Mouse (Mus musculus) cerebellum, postnatal 25 days (tissue): Measurements from ENCODE around the gene S100a5.
A peak's percentile ranks its signal among the peaks of the same experiment; 100 is the strongest.

Experiments
- DNase-seq, 2 experiments: peaks; one replicate each; pipeline ENCODE4 v3.0.0; 2021; ENCODE audit warnings: mixed read lengths in 2 of 2

S100a5 gene

DNA sequence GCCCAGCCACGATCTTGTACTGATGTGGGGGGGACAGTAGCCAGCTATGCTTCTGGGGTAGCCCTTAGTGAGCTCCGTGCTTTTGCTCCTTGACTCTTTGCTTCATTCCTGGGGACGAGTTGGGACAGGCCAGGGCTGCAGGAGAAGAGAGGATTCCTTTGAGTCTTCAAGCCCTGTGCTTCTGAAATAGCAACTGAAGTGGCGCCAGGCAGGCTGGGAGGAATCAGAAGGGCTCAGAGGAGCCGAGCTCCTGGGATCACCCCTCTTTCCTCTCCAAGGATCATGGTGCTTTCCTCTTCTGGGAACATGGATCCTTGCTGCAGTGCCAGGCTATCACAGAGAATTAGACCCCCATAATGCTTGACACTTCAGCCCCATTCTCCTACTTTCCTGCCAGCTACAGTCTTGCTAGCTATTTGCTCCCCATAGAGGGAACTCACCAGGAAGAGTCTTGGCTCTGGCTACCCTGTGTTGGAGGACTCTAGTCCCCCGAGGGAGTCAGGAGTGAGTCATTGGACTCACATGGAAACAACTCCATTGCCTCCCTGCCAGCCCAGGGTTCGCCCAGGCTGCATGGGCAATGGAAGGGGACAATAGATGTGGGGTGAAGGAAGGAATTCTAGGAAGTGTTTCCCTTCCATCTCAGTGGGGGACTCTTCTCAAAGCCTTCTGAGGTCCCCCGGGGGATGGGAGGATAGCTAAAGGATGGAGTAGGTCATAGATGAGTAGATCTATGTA is 7.7 kb upstream of the S100a5 start:
- no peak for DNase-seq

DNA sequence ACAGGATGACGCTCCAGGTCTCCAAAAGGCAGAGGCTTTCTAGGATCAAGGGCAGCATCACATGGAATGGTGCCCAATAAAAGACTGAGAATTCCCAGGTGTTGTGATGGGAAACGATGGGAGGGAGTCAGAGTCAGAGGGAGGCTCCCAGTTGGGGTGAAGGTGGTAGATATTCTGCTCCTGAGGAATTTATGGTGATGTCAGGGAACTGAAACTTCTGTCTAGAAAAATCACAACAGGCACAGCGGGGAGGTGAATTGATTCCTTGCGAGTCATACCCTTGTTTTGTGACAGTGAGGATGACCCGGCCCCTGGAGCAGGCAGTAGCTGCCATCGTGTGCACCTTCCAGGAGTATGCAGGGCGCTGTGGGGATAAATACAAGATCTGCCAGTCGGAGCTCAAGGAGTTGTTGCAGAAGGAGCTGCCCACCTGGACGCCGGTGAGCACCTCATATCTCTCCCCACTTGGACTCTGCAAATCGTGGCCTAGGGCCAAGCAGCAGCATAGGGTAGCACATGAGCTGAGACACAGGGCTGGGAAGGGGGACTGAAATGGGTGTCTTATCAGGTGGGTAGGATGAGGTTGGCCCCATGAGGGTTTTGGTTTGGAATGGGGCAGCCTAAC is 6.7 kb upstream of the S100a5 start, which contains the start of gene Gm42674:
Gene Gm42674 (plus strand): TSS at position 419 of the 625 bp plus-strand sequence.
- DNase-seq, result no peak

DNA sequence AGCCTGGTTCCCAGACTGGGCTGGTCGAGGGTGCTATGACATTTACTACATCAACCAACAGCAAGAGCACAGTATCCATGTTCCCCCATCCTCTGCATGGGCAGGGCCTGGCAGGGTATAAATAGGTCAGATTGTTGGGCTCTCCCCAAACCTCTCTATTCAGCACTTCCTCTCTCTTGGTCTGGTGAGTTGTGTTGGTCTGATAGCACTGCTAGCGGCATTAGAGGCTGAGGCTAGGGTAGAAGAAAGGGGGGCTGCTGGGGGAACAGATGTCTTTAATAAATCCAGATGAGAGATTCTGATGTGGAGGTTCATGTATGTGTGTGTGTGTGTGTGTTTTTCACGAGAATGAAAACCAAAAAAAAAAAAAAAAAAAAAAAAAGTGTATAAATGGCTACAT is 4.7 kb upstream of the S100a5 start, which contains the start of gene S100a4:
Gene S100a4 (plus strand): TSS at position 149 of the 400 bp plus-strand sequence.
- no peak for DNase-seq

DNA sequence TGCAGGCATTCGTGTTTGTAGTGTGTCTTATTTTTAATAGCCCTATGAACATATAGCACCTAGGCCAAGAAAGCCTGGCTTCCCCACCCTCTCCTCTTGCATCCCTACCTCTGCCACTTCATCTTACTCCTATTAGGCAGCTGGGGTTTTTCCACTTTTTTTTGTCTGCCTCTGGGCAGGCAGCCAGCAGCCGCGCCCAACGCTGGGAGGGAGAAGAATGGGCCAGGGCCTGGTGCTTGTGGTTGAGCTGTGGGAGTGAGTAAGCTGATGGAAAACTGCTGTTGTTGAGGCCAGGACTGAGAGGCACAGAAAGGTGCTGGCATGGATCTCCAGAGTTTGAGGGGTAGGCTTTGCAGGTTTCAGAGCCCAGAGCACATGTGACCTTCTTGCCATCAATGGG is 3.9 kb upstream of the S100a5 start:
- DNase-seq, result no peak

DNA sequence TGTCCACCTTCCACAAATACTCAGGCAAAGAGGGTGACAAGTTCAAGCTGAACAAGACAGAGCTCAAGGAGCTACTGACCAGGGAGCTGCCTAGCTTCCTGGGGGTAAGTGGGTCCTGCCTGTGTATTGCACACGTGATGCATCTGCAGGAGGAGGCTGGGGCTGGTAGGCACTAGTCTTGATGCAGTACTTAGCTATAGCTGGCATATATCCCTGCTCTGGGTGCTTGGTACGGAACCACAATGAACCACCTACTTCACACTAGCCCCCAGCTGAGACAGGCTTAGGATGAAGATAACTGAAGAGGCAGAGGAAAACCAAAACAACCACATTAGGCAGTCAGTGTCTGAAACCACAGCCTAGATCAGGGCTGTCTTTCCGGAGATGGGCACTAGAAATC is 3.3 kb upstream of the S100a5 start:
- no peak for DNase-seq

DNA sequence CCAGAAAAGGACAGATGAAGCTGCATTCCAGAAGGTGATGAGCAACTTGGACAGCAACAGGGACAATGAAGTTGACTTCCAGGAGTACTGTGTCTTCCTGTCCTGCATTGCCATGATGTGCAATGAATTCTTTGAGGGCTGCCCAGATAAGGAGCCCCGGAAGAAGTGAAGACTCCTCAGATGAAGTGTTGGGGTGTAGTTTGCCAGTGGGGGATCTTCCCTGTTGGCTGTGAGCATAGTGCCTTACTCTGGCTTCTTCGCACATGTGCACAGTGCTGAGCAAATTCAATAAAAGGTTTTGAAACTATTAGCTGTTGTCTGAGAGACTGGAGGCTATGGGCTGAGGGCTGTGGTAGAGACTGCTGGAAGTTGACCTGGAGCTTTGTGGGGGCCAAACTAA is 2.6 kb upstream of the S100a5 start:
- no peak for DNase-seq

DNA sequence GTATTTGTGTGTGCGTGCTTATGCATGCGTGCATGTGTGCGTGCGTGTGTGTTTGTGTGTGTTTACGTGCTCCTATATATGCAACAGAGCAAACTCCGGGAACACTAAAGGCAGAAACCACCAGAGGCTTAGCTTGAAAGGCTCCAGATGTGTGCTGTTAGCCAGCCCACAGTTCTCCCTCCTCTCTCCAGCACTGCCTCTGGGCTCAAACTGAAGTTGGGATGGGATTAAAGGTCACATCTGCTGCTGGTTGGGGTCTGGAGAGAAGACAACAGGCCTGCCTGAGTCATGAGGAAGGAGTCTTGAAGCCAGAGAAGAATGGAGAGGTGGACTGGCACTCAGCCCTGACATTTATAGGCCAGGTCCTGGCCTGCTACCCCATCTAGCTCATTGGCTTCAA is 2.1 kb upstream of the S100a5 start:
- no peak for DNase-seq

DNA sequence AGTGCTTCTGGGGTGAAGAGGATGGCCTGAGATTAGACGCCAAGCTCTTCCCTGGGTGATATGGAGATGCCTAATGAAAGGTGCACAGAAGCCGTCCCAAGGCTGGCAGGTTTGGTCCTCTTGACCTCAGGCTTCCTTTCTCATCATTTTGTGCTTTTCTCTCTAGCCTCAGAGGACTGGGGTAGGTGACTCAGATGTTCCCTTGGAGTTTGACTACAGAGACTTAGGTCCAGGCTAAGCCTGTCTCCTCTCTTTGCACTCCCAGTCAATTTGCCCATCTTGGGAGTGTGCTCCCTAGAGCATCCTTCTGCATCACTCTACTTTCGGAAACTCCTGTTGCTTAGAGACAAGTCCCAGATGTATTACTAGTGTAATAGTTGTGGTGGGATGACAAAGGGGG is 962 bp upstream of the S100a5 start:
- DNase-seq, result no peak

DNA sequence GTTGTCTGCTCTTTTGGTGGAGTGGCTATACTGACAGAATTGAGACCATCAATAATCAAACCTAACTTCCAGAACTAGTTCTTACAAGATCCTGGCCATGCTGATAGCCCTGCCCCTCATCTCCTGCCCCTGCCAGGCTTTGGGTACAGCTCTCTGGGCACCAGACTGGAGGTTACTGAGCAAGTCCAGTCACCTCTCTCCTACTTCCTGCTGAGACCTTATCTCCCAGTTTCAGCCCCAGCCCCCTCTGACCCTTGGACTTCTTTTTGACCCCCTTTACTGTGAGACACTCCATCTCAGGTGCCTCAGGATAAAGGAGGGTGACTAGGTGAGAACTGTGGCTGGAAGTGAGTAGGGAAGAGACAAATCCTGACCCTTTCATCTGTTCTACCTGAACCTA is 779 bp downstream of the S100a5 start:
- DNase-seq, result no peak

DNA sequence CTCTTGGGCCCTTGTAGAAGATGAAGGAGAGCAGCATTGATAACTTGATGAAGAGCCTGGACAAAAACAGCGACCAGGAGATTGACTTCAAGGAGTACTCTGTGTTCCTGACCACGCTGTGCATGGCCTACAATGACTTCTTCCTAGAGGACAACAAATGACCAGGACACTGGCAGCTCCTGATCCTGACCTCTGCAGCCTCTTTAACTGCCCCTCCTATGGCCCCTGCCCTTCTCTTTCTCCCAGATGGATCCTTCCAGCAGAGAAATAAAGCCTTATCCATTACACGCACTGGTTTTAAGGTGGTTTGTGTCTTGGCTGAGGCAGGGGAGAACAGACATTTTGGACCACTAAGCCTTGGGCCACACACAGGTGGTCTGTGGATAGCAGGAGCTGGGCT is 3.2 kb downstream of the S100a5 start:
- no peak for DNase-seq

DNA sequence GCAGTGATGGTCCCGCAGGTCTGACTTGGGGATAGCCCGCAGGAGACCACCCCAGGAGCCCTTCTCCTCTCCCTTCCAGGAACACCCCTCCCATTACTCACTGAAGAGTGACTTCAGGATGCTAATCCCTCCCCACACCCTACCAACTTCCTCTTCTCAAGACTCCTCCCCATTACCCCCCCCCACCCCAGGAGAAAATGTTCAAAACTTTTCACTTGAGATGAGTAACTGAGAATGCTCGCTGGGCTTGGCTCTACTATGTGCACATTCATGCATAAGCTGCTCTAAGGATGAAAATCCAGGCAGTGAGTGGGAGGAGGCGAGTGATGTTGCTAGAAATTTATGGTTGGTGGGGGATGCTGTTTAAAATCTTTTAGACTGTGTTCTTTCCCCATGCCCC is 3.7 kb downstream of the S100a5 start:
- DNase-seq, result no peak

DNA sequence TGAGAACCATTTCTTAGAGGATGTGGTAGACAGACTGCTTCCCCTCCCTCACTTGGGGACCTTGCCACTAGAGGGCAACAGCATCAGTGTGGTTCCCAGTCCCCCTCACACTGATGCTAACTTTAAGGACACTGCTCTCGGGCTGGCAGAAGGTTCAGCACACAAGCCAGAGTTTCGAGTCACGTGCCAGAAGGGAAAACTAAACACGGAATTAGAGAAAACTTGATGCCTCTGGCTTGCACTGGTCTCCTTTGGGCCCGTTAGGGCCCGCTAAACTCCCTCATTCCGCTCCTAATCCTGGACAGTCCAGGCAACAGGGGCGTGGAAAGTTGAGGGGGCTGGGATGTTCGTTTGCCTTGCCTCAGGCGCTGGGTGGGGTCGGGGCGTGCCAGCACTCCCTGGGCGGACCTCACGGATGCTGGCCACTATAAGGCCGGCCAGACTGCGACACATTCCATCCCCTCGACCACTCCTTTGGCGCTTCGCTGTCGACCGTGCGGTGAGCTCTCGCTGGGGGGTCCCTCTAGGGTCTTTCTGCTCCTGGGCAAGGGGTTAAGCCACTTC is 4.5 kb downstream of the S100a5 start, which contains the start of gene S100a6:
Gene S100a6 (plus strand): TSS at position 155 of the 564 bp plus-strand sequence.
- DNase-seq, result peak in 1 of 2 experiments; percentile 53

DNA sequence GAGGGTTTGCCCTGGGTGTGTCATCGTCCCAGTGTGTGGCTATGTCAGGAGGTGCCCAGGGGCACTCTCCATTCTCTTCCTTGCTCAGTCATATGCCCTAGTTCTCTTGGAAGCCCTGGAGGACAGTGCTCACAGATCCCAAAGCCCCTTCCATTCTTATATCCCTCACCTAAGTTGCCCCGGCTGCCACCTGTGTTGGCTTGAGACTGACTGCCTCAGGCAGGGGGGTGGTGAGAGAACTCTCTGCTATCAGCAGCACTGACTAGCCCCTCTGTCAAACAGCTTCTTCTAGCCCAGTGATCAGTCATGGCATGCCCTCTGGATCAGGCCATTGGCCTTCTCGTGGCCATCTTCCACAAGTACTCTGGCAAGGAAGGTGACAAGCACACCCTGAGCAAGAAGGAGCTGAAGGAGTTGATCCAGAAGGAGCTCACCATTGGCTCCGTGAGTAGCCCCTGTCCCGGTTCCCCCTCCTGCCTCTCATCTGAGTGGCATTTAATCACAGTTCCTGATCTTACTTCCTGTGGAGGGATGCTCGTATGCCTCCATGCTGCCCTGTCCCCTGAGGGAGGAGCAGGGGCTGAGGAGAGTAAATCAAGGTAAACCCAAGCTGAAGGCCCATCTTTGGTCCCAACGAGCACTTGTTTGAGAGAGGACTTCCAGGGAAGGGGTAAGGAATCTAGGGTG is 5.3 kb downstream of the S100a5 start:
- DNase-seq, result no peak

DNA sequence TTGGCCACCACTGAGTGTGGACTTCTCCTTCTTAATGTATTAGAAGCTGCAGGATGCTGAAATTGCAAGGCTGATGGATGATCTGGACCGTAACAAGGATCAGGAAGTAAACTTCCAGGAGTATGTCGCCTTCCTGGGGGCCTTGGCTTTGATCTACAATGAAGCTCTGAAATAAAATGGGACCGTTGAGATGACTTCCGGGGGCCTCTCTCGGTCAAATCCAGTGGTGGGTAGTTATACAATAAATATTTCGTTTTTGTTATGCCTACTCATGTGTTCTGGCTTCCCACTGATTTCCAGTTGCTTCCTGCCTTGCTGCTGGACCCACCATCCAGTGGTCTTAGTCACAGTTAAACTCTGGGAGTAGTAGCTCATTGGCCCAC is 5.8 kb downstream of the S100a5 start:
- DNase-seq, result no peak

DNA sequence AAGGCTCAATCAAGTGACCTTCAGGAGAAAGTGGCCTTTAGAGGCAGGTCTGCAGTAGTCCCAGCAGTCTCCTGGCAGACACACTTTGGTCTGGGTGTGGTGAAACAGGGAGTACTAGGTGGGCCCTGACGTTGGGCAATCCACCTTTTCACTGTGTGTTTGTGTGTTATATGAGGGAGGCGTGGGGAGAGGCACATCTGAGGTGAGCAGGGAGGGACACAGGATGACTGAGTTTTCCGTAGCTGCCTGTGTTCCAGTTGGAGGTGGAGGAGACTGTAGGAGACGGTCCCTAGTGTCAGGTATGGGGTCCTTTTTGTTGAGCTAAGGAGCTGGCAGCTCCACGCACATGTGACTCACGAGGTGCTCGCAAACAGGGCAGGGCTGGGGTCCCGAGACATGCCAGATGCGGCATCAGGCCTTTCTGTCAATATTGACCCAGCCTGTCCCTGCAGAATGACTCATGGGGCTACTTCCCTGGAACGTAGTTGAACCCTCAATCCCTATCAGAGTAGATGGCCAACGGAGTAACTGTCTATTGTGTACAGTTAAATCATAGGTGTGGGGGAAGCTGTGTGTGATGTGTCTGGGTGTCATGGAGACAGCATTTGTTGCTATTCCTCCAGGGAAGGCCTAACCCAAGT is 6.4 kb downstream of the S100a5 start:
- DNase-seq, result no peak

DNA sequence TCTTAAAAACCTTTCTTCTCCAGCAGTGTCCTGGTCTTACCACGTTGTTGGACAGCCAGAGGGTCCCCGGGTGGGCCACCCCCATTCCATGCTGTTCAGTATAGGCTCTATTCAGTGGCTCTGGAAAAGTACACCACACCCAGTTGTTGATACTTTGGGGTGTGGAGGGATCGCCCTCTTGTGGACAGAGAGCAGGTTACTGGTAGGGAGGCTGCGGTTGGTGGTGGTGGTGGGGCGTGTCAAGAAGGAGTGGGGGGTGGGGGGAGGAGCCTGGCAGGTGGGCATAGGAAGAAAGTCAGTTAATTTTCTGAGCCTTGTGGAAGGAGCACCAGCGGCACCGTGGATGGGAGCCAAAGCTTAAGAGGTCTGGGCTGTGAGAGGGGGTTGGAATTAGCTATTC is 7.1 kb downstream of the S100a5 start:
- DNase-seq, result peak; percentile 17 to 59

DNA sequence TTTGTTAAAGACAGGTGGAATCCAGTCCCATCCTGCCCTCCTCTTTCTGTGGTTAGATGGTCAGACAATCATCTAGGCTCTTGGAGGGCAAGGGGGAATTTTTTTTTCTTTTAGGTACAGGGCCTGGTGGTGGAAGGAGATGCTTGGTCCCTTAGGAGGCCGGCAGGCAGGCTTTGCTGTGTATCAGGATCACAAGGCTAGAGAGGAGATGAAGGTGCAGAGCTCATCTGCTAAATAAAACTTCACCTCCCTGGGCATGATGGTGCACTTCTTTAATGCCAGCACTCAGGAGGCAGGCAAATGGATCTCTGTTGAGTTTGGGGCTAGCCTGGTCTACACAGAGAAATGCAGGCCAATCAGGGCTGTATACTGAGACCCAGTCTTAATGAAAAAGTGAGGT is 7.6 kb downstream of the S100a5 start:
- DNase-seq, result no peak

DNA sequence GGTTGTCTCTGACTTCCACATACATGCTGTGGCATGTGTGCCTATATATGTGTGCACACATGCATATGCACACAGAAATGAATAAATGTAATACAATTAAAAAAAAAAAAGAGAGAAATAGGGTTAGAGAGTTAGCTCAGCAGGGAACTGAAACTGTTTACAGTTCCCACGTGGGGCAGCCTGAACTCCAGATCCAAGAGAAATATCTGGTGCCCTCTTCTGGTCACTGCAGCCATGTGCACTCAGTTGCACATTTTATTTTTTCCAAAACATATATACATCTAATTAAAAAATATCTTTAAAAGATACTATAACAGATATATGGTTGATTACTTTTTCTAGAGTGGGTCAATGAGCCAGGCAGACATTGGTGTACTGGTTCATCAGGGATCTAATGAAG is 9.3 kb downstream of the S100a5 start:
- DNase-seq, result no peak

DNA sequence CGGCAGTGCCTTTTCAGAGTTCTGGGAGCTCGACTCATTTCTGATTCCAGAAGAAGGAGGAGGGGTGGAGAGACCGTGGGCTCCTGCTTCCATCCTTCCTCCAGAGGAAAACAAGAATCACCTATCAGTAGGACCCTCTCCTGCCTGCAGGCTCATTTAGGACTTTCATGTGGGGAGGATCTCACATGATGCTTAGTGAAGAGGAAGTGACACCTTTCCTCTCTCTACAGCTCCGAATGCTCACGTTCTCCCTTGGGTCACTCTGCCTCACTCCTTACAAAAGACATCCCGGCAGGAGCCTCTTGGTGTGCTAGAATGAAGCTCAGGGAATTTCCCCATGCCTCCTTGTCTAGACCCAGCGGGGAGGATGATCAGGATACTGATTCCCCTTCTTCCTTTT is 13.2 kb downstream of the S100a5 start:
- DNase-seq, result no peak

DNA sequence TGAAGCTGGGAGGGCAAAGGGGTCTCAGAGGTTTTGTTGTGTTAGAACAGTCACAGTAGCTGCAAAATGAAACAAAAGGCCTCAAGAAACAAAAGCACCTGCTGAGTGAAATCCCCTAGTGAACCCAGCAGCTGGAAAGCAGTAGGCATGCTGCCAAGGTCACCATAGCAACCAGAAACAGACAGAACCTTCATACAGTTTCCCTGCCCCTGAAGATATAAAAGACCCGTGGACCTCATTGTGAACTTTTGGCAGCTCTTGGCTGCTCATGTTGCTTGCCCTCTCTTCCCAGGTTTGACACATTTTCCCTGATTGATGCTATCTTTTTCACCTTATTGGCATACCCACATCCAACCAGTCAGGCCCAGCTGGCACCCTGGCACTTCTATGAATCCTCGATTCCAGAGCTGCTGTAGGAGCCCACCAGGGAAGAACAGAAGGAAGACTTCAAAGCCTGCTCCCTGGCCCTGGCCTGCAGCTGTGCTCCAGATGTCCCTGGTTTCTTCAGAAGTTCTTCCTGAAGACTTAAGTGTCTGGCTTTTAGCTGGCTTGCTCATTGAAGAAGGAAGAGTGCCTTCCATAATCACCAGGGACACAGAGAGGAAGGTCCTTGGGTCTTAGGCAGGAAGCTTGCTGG is 15.2 kb downstream of the S100a5 start:
- DNase-seq, result peak in 1 of 2 experiments; percentile 29

DNA sequence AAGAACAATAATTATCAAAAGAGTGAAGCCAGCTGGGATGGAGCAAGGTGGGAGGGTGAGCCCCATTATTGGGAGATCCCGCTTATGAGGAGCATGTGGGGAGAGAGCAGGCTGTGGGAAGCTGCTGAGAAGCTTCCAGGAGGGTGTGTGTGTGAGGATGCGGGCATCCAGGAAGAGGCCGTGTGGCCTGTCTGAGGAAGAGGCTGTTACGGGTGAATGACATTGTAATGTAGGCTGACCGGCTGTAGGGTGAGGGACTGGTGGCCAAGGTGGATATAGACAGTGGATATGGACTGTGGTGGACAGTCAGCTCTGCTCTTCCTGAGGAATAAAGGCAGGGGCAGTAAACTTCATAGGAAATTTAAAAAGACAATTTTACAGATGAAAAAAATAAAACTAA is 17.2 kb downstream of the S100a5 start:
- no peak for DNase-seq

DNA sequence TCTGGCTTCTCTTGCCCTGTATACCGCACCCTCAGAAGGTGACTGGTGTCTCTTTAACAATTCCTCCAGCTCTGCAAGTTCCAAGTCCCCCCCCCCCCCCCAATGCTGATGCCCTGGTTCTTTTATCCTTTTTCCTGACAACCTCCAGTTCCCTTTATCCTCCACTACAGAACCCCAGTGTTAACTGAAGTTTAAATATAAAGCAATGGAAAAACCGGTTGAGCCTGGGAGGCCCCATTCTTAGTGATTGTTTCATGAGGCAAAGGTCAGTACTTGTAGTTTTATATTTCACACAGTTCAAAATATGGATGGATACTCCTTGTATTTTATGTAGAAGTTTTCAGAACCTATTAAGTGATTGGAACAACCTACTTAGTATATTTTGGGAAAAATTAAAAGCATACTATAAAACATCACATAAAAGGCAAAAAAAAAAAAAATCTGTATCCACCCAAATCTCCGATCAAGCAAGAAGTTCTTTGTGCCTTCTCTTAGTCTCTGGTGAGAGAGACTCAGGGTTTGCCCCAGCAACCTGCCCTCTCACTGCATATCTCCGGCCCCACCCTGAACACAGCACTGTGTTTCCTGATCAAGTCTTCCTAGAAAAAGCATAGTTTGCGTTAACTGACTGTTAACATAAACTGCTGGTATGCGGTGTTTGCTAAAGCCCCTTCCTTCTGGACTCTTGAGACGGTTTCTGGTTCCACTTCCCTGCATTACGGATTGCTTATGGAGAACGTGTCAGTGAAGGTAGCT is 18.1 kb downstream of the S100a5 start:
- DNase-seq, result no peak
